Mouse (Mus musculus) stomach, embryonic 16.5 days (tissue): ENCODE measurements around the gene Eif4g2. TPM values are rescaled to one million over a fixed set of nuclear protein-coding genes. Genes with fewer than 3 reads are reported as not detected.

Source experiments
- ATAC-seq: fragments of 200-750 bp; cut with Nextera tagmentation; 2 replicates; pipeline ENCODE4 v1.8.0; 2017; ENCODE audit warnings: moderate number of reproducible peaks, moderate TSS enrichment; ENCODE audit not compliant: insufficient read depth, low FRiP score
- H3K27ac ChIP-seq: fragments of 300-500 bp; sonication (generic); 2 replicates; pipeline ENCODE4 v1.5.1; 2014; ENCODE audit warnings: low read length
- H3K27me3 ChIP-seq: fragments of 300-500 bp; sonication (generic); 2 replicates; pipeline ENCODE4 v1.6.1; 2014; ENCODE audit warnings: low read length, control low read depth, mixed read lengths; ENCODE audit not compliant: control insufficient read depth, insufficient read depth
- H3K36me3 ChIP-seq: fragments of 300-500 bp; sonication (generic); 2 replicates; pipeline ENCODE4 v1.6.1; 2014; ENCODE audit warnings: low read length; ENCODE audit not compliant: control insufficient read depth, insufficient read depth
- H3K4me1 ChIP-seq: fragments of 300-500 bp; sonication (generic); 2 replicates; pipeline ENCODE4 v1.6.1; 2014; ENCODE audit warnings: low read length, control low read depth, mixed read lengths; ENCODE audit not compliant: control insufficient read depth, insufficient read depth
- H3K4me2 ChIP-seq: fragments of 300-500 bp; sonication (generic); 2 replicates; pipeline ENCODE4 v1.6.1; 2014; ENCODE audit warnings: low read depth, low read length, mixed read lengths
- H3K4me3 ChIP-seq: fragments of 300-500 bp; sonication (generic); replicated peaks from 2 replicates; pipeline ENCODE4 v1.5.1; 2014; ENCODE audit warnings: mild to moderate bottlenecking, low read length
- H3K9ac ChIP-seq: fragments of 300-500 bp; sonication (generic); 2 replicates; pipeline ENCODE4 v1.6.1; 2014; ENCODE audit warnings: low read length
- H3K9me3 ChIP-seq: fragments of 300-500 bp; sonication (generic); replicated peaks from 2 replicates; pipeline ENCODE4 v1.6.1; 2016; ENCODE audit warnings: low read length, control low read depth; ENCODE audit not compliant: control insufficient read depth
- WGBS: fragments of 180-500 bp; shearing (Covaris S2); extraction: QIAGEN DNeasy Blood & Tissue Kit; methylation state at CpG from one replicate; pipeline ENCODE4 v1.1.7; 2014; 5-methylcytosine and 5-hydroxymethylcytosine counted together
- polyA plus RNA-seq: library from polyadenylated mRNA; unstranded; fragments of >200 nt; fragmentation: Nextera tagmentation; extraction: Ambion mirVana; gene quantifications from 2 replicates; pipeline ENCODE4 v1.2.1, GENCODE M21; 2015

Eif4g2 gene
- polyA plus RNA-seq, 1 experiment from 2014 or later = 678 TPM

DNA sequence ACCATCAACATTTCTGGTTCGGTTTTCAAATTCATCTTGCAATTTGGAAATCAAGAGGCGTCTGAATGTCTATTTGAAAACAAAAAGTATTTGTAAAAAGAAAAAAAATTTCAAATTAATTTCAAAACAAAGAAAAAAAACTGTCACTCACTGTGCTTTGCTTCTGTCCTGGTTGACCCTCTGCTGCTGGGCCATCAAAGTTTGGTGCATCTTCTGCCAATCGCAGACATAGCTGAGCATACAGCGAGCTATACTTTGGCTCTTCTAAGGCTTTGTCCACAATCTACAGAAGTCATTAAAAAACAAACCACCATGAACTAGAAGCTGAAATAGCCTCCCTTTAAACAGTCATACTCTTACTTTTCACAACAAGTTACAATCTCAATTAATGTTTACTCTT is 4.6 kb downstream of the Eif4g2 start:
- H3K4me2 ChIP-seq = no peak overlapping the region
- 90% methylated on average over 4 of the region's 4 CpGs for WGBS
- no peak overlapping the region for H3K4me3 ChIP-seq
- H3K36me3 ChIP-seq = peaks cover 54% of the 10 kb centered on the region
- H3K27ac ChIP-seq = no peak overlapping the region
- H3K9me3 ChIP-seq = no peaks in the 10 kb centered on the region
- H3K9ac ChIP-seq = no peak overlapping the region
- peaks cover 14% of the 10 kb centered on the region for H3K4me1 ChIP-seq
- ATAC-seq = no peak
- no peaks in the 10 kb centered on the region for H3K27me3 ChIP-seq

DNA sequence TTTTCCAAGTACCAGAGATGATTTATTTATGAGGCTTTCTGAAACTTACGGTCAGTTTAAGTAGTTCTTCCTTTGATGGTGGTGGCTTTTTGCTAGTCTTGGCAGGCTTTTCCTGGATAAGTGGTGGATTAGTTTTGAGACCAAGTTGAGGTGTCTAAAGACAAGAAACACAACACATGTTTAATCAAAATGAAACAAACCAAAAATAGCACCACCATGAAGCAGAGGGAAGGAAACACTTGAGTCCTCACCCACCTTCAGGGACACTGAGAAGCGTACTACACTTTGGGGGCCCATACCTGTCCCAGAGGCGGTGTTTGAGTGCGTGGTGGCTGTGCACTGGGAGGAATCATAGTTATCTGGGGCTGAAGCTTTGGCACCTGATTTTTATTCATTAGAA is 7.5 kb downstream of the Eif4g2 start:
- Histone ChIP-seq H3K27me3 (no peaks in the 10 kb centered on the region), H3K4me2 (no peak overlapping the region), H3K4me1 (peaks cover 4% of the 10 kb centered on the region), H3K9ac (no peak overlapping the region), H3K27ac (no peak overlapping the region), H3K9me3 (no peaks in the 10 kb centered on the region), H3K36me3 (peaks cover 77% of the 10 kb centered on the region), H3K4me3 (no peak overlapping the region)
- WGBS = 85% methylated on average over 4 of the region's 4 CpGs
- ATAC-seq = no peak

DNA sequence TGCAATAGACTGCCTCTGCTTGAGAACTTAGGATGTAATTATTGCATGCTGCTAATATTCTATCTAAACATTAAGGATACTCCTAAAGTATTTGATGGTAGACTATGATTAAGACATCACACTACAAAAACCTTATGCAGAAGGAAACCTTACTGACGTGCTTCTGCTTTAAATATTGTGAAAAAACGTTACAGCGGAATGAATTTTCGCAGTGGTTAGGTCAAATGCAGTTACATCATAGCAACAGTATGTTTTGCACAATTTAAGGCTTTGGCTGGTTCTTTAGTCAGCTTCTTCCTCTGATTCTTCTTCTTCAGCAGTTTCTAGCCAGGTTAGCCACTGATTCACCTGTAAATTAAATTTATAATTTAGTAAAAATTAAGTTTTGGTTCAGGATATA is 10.4 kb downstream of the Eif4g2 start:
- no peak for ATAC-seq
- Histone ChIP-seq H3K4me2 (no peak overlapping the region), H3K27ac (no peak overlapping the region), H3K9ac (no peak overlapping the region), H3K36me3 (peaks cover 86% of the 10 kb centered on the region), H3K9me3 (peaks cover 8% of the 10 kb centered on the region), H3K27me3 (no peaks in the 10 kb centered on the region), H3K4me1 (no peaks in the 10 kb centered on the region), H3K4me3 (no peak overlapping the region)
- 92% methylated on average over 4 of the region's 4 CpGs for WGBS

DNA sequence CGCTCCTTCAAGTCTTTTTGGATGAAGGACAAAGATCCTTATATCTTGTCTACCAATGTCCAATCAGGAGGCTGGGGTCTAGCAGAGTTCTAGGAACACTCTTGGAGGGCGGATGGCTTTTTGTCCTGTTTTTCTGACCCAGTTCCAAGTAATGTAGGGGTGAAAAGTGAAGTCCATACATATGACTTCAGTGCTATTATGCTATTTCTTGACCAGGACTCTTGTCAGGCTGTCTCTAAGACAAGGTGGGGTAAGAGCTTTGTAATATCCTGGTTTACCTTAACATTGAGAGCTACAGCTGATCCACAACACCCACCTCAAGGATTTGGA is 12.7 kb downstream of the Eif4g2 start:
- Histone ChIP-seq H3K27me3 (no peaks in the 10 kb centered on the region), H3K4me1 (no peaks in the 10 kb centered on the region), H3K4me3 (no peak overlapping the region), H3K9ac (no peak overlapping the region), H3K36me3 (peaks cover 68% of the 10 kb centered on the region), H3K4me2 (no peak overlapping the region), H3K9me3 (peaks cover 8% of the 10 kb centered on the region), H3K27ac (no peak overlapping the region)
- ATAC-seq = no peak
- WGBS = 97% methylated on average over 2 of the region's 2 CpGs

DNA sequence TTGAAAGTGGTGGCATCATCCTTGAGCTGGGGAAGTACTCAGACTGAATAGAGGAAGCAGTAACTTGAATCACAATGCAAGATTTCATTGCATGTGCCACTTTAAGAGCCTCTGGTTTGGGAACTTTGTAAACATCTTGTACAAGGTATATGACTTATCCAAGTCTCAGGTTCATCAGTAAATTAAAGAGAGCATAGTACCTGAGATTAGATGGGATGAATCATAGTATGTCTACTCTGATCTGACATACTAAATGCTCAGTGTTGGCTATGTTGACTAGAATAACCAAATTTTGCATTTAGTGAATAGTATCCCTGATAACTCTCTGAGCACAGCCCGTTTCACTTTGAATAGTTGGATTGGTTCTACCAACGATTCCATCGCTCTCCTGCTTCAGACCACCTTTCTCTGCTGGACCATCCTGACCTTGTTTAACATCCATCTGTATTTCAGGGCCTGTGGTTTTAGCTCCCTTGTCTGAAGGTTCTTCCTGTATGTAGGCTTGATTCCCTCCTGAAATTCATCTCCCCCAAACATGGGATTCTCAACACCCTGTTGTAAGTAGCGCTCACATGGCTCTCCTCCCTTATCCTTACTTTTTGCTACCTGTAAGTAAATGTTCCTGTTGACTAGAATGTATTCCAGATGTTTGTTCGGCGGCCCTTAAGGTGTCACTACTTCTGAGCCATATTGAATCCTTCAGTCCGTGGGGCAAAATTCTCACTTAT is 13.2 kb downstream of the Eif4g2 start:
- Histone ChIP-seq H3K27ac (no peak overlapping the region), H3K9me3 (peaks cover 8% of the 10 kb centered on the region), H3K9ac (no peak overlapping the region), H3K4me2 (no peak overlapping the region), H3K36me3 (peaks cover 62% of the 10 kb centered on the region), H3K4me1 (no peaks in the 10 kb centered on the region), H3K4me3 (no peak overlapping the region), H3K27me3 (no peaks in the 10 kb centered on the region)
- WGBS = 91% methylated on average over 7 of the region's 7 CpGs
- no peak for ATAC-seq

DNA sequence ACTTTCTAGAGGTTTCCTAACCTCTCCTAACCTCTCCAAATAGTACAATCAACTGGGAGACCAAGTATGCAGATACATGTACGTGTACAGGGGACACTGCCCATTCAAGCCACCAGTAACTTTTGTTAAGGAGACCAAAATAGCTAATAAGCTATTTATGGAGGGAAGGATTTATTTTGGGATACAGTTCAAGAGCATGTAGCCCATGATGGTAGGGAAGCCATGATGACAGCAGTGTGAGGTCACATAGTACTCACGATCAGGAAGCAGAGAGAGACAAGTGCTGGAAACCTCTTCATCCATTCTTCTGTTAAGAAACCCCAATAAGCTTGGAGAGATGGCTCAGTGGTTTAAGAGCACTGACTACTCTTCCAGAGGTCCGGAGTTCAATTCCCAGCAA is 14.6 kb downstream of the Eif4g2 start:
- Histone ChIP-seq H3K9me3 (peaks cover 8% of the 10 kb centered on the region), H3K27ac (no peak overlapping the region), H3K9ac (no peak overlapping the region), H3K4me3 (no peak overlapping the region), H3K36me3 (peaks cover 50% of the 10 kb centered on the region), H3K4me1 (no peaks in the 10 kb centered on the region), H3K4me2 (no peak overlapping the region), H3K27me3 (no peaks in the 10 kb centered on the region)
- no peak for ATAC-seq
- WGBS = 98% methylated on average over 3 of the region's 3 CpGs

DNA sequence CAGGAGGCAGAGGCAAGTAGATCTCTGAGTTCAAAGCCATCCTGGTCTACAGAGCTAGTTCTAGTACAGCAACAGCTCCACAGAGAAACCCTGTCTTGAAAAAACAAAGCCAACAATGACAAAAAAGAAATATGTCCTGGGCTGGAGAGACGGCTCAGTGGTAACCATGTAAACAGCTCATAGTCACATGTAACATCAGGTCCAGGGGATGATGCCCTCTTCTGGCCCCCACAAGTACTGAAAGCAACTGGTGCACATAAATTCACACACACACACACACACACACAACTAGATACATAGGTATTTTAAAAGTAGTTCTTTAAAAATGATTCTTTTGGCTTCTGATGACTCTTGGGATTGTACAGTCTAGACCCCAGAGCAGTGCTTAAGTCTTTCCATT is 19.9 kb downstream of the Eif4g2 start:
- H3K36me3 ChIP-seq = peaks cover 6% of the 10 kb centered on the region
- WGBS = 89% methylated on average over 1 of the region's 1 CpGs
- peaks cover 4% of the 10 kb centered on the region for H3K9me3 ChIP-seq
- no peaks in the 10 kb centered on the region for H3K27me3 ChIP-seq
- H3K9ac ChIP-seq = no peak overlapping the region
- H3K4me3 ChIP-seq = no peak overlapping the region
- no peak overlapping the region for H3K4me2 ChIP-seq
- no peaks in the 10 kb centered on the region for H3K4me1 ChIP-seq
- H3K27ac ChIP-seq = no peak overlapping the region
- ATAC-seq = no peak

DNA sequence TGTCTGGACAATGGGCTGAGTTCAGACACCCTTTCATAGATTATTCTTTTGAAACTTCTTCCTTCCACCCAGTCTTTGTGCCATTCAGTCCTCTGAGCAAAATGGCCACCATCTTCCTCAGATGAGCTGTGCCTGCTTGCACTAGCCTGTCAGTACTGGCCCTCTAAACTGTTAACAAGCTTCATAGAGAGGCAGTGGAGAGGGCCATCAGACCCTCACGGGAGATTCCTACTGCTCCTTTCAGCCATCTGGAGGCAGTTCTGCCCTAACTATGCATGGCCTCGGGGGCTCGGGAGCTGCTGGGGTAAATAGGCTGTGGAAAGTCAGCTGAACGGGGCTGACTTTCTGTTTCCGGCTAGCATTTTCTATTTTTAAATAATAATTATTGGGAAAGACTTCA is 23.3 kb downstream of the Eif4g2 start:
- H3K27me3 ChIP-seq = no peaks in the 10 kb centered on the region
- H3K9ac ChIP-seq = no peak overlapping the region
- 69% methylated on average over 5 of the region's 5 CpGs for WGBS
- ATAC-seq = no peak
- no peaks in the 10 kb centered on the region for H3K9me3 ChIP-seq
- H3K27ac ChIP-seq = no peak overlapping the region
- H3K36me3 ChIP-seq = 0 out of 2 replicates have a peak, but pooled peaks cover 4% of the 10 kb centered on the region
- no peak overlapping the region for H3K4me3 ChIP-seq
- no peak overlapping the region for H3K4me2 ChIP-seq
- no peaks in the 10 kb centered on the region for H3K4me1 ChIP-seq

DNA sequence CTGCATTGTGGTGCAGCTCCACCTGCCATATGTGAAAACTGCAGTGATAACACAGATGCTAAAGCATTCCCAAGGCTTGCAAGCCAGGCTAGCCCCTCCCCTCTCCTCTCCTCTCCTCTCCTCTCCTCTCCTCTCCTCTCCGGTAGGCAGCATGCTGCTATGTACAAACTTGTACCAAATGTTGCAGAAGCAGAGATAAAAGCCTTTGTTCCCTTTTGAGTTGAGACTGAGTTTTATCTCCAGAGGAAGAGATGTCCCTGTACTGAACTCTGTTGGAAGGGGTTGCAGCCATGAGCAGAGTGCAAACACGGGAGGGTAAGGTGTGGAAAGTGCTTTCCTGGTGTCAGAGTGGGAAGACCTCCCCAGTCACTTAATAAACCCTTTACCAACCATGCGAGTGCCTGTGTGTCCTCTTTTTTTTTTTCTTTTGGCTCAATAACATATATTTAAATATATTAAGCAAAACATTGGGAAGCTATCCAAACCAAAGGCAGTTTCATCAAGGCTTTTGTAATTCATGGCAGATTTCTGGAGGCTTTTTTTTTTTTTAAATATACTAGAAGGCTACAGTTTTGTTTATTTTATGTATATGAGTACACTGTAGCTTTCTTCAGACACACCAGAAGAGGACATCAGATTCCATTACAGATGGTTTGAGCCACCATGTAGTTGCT is 26.7 kb downstream of the Eif4g2 start:
- ATAC-seq = no peak
- Histone ChIP-seq H3K36me3 (peaks cover 25% of the 10 kb centered on the region; the same call in 1 of the 2 replicates), H3K4me2 (no peak overlapping the region), H3K9me3 (no peaks in the 10 kb centered on the region), H3K27ac (no peak overlapping the region), H3K27me3 (no peaks in the 10 kb centered on the region), H3K4me1 (no peaks in the 10 kb centered on the region), H3K9ac (no peak overlapping the region), H3K4me3 (no peak overlapping the region)
- WGBS = 72% methylated on average over 3 of the region's 3 CpGs
